8 mouse cellular contexts compared by ENCODE assay signal in the genomic region with DNA sequence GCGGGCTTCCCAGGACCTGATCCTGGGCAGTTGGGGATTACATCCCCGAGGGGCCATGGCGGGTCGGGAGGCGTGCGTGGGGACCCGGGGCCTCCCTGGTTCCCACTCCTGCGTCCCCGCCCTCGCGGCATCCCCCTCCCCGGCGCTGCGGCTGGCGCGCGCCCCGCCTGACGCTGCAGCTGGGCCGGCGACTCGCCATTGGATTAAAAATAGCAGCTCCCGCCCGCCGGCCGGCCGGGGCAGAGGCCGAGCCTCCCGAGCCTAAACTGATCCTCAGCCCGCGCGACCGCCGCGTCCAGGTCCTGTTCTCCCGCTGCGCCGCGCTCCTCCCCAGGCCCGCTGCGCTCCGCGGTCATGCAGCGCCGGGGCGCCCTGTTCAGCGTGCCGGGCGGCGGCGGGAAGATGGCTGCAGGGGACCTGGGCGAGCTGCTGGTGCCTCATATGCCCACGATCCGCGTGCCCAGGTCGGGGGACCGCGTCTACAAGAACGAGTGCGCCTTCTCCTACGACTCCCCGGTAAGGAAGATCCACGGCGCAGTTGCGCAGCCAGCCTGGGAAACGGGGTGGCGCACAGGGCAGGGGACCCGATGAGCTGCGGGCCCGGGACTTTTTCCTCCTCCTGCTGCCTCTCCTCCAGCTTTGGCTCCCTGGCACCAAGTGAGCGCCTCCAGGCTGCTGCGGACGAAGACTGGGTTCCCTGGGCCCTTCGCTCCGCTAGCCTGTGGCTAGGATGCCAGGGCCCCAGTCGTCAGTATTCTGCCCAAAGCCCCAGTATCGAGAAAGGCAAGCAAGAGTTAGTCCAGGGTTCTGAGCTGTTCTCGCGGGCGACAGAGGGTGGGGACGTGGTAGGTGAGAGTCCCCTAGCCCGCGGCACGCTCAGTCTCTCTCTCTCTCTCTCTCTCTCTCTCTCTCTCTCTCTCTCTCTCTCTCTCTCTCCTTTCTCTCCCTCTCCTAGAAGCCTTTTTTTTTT. TPM values are rescaled to one million over a fixed set of nuclear protein-coding genes. Genes with fewer than 3 reads are reported as not detected.
DNase-seq lines count a peak whose midpoint lies in the region; ATAC-seq and TF ChIP-seq lines count a peak whose summit lies in the region.

A gene (plus strand): TSS at position 190 of the 970 bp plus-strand sequence.

- H3K36me3 ChIP-seq in C2C12 (ENCODE audit: control insufficient read depth, insufficient read depth): no peaks in the 10 kb centered on the region
- no peaks in the 10 kb centered on the region for H3K36me3 ChIP-seq in forebrain, embryonic 15.5 days
- H3K36me3 ChIP-seq in liver, postnatal 0 days (replicated peaks; ENCODE audit: insufficient read depth, low read length): no peaks in the 10 kb centered on the region

- peaks cover 7% of the 10 kb centered on the region for H3K4me1 ChIP-seq in forebrain, embryonic 15.5 days
- H3K4me1 ChIP-seq in liver, postnatal 0 days (ENCODE audit: insufficient read depth): no peaks in the 10 kb centered on the region

- H3K27me3 ChIP-seq in C2C12 (ENCODE audit: control insufficient read depth, insufficient read depth, insufficient read length): no peaks in the 10 kb centered on the region
- no peaks in the 10 kb centered on the region for H3K27me3 ChIP-seq in forebrain, embryonic 15.5 days
- H3K27me3 ChIP-seq in liver, postnatal 0 days (ENCODE audit: insufficient read depth, low read length): peaks cover 30% of the 10 kb centered on the region

- no peaks in the 10 kb centered on the region for H3K79me3 ChIP-seq in C2C12 (ENCODE audit: low read depth)

- H3K9ac ChIP-seq in forebrain, embryonic 15.5 days (replicated peaks): peak within 1 kb of the TSS; percentile 82
- no peak within 1 kb of the TSS for H3K9ac ChIP-seq in liver, postnatal 0 days (replicated peaks)

- peak; percentile 86 for ATAC-seq in forebrain, embryonic 15.5 days (replicated peaks)
- ATAC-seq in liver, postnatal 0 days: peak; percentile 33; the same call in 1 of the 2 replicates

- no peak for TF ChIP-seq EP300 in liver, postnatal 0 days (IDR thresholded peaks at IDR 0.05; ENCODE audit: low read depth)

- H3K9me3 ChIP-seq in forebrain, embryonic 15.5 days: no peaks in the 10 kb centered on the region
- H3K9me3 ChIP-seq in liver, postnatal 0 days (ENCODE audit: low read length): no peaks in the 10 kb centered on the region

- WGBS in forebrain, embryonic 15.5 days: under 1% methylated on average over 77 of the region's 84 CpGs
- 1% methylated on average over 62 of the region's 84 CpGs for WGBS in liver, postnatal 0 days (ENCODE audit: insufficient replicate concordance)

- peak within 1 kb of the TSS; percentile 92 for H3K27ac ChIP-seq in forebrain, embryonic 15.5 days (replicated peaks)
- H3K27ac ChIP-seq in liver, postnatal 0 days (ENCODE audit: low read depth): no peak within 1 kb of the TSS

- intact Hi-C loops in heart, postnatal 10 days (cut with DNase I): loop anchor here (2.0 to 5.0 kb wide), 3 partner anchors 65 to 325 kb away; a partner anchor contains a TSS

- no peaks in the 10 kb centered on the region for H3K79me2 ChIP-seq in C2C12 (ENCODE audit: control insufficient read depth, insufficient read depth)

- peak; percentile 66 for DNase-seq in cerebellum, adult 11 months
- peak; percentile 85 to 90 for DNase-seq in heart, postnatal 10 days
- peak; percentile 54 to 57 for DNase-seq in layer of hippocampus, adult 18-20 months (ENCODE audit: low spot score in 2 of 2)
- DNase-seq in liver, postnatal 0 days: peak; percentile 36
- peak; percentile 58 for DNase-seq in ovary, postnatal 10 days (ENCODE audit: low spot score)
- peak; percentile 83 for DNase-seq in yolk sac, embryonic 10.5 days (ENCODE audit: low spot score)

- H3ac ChIP-seq in C2C12 (ENCODE audit: control insufficient read depth, insufficient read length, low read depth): peak within 1 kb of the TSS; percentile 89

- peak within 1 kb of the TSS; percentile 90 for H3K4me2 ChIP-seq in forebrain, embryonic 15.5 days (replicated peaks)
- peak within 1 kb of the TSS; percentile 74 for H3K4me2 ChIP-seq in liver, postnatal 0 days (ENCODE audit: low read depth, low read length)

- H3K4me3 ChIP-seq in C2C12 (ENCODE audit: insufficient read depth, poor library complexity, severe bottlenecking): peak within 1 kb of the TSS; percentile 25
- peak within 1 kb of the TSS; percentile 91 for H3K4me3 ChIP-seq in forebrain, embryonic 15.5 days
- peak within 1 kb of the TSS; percentile 45 for H3K4me3 ChIP-seq in liver, postnatal 0 days (ENCODE audit: low read depth, low read length)

- TF ChIP-seq CTCF in C2C12 (IDR thresholded peaks at IDR 0.05; ENCODE audit: control insufficient read depth, insufficient read depth, insufficient read length): no peak
- TF ChIP-seq CTCF in liver, postnatal 0 days (IDR thresholded peaks at IDR 0.05; ENCODE audit: low read depth): no peak

TF ChIP-seq in C2C12, 6 proteins besides CTCF, POLR2A, EP300 and RAD21:
- no peak for TF ChIP-seq MYOD1 (IDR thresholded peaks at IDR 0.05; ENCODE audit: control insufficient read depth, insufficient read length, low read depth)

RNA-seq across cellular contexts. Expression of the gene that starts here (rescaled TPM):
- 2.4 TPM for polyA plus RNA-seq in C2C12 (2012; fragmentation: generic; extraction: Trizol)
- 8.2 and 9.4 TPM in 2 replicates for polyA plus RNA-seq in forebrain, embryonic 15.5 days (2015; fragmentation: Nextera tagmentation; extraction: Ambion mirVana)
- total RNA-seq in heart, postnatal 10 days (2021): 100 to 1,000 TPM; 153 to 156 TPM
- total RNA-seq in layer of hippocampus, adult 18-20 months (2021): 10 to 100 TPM; 20.2 to 20.4 TPM
- polyA plus RNA-seq in liver, postnatal 0 days (2015; fragmentation: Nextera tagmentation; extraction: Ambion mirVana): 0.06 and 0.21 TPM in 2 replicates

Comparison
In these comparisons a context has a peak if more than half of its experiments do, and no peak if none do; other contexts are left out.
1. RNA of the gene that starts here (total RNA-seq): 153 to 156 TPM in heart, postnatal 10 days; 20.2 to 20.4 TPM in layer of hippocampus, adult 18-20 months; every median in the first group is over 4 times any median in the second.
2. Peak in DNase-seq, ATAC-seq, H3K4me3 ChIP-seq and H3K4me2 ChIP-seq in liver, postnatal 0 days; RNA of the gene not detected or under 1 TPM.
3. H3K4me3 ChIP-seq: peak in every context shown above with its lines; median percentile 91 in forebrain, embryonic 15.5 days; 45 in liver, postnatal 0 days; 25 in C2C12.
4. DNase-seq: peak in every context shown above with its lines; median percentile 88 in heart, postnatal 10 days; 83 in yolk sac, embryonic 10.5 days; 66 in cerebellum, adult 11 months; 58 in ovary, postnatal 10 days; 56 in layer of hippocampus, adult 18-20 months; 36 in liver, postnatal 0 days.